Mouse (Mus musculus) CD4-positive helper T cell, adult 2 months (primary cell): Measurements from ENCODE around the gene B3gnt2.

Experiments used
- DNase-seq: peaks from one replicate; pipeline ENCODE4 v3.0.0-alpha.2; 2012; ENCODE audit warnings: low read depth, missing footprints, low spot score

The B3gnt2 gene

DNA sequence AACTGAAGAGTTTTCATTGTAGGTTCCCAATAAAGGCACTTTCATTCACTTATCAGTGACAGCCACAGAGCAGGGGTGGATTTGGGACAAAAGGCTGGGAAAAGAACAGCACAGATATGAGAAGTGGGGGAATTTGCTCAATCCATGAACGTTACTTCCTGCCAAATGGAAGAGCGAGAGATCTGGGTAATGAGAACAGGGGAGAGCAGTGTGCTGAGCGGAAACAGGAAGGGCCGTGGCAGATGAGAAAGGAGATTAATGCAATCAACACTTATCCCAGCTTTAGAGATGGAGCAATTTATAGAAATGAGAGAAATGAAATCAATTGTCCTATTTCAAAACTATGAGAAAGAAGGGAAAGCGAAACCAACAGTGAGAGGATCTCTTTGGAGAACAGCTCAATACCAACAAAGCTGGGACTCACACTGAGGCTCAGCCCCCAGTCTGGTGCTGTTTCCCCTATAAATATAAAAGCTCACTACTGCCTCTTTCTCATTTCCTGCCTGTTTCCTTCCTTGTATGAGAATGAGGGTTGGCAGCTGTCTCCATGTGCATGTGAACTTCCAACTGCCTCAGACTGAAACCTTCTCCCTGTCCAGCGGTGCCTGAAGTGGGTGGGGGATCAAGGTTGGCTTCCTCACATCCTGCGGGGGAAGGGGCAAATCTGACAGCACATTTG lies 11.0 kb upstream of the B3gnt2 start:
- DNase-seq, result peak; percentile 59

DNA sequence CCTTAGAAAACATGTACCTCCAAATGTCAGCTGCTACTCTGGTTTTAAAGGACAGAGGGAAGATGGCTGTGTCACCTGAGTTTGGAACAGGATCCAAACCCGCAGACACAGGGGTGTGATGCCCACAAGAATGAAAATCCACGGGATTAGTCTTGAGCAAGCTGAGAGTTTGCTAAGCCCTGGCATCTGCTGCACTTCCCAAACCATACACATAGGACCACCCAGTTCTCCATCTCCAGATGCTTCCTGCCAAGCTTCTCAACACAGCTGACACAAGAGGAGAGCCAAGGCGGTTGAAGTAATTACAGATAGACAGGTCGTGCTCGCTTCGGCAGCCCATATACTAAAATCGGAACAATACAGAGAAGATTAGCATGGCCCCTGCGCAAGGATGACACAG lies 7.8 kb upstream of the B3gnt2 start:
- no peak for DNase-seq

DNA sequence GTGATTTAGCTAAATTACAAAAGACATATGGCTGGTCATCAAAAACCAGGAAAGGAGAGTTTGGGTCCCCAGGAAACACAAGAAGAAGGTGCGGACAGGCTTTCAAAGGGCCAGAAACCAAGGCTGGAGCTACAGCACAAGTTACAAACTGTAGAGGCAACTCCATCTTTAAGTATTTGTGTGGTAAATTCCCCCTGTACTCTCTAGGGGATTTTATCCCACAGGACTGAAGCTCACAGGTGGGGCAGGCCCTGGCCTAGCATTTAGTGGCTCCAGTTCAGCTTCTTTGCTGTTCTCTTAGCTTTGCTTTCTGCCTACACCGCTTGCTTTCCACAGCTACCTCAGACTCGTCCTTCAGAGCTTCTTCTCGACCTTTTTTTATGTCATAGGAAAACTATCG lies 6.9 kb upstream of the B3gnt2 start:
- DNase-seq, result no peak

DNA sequence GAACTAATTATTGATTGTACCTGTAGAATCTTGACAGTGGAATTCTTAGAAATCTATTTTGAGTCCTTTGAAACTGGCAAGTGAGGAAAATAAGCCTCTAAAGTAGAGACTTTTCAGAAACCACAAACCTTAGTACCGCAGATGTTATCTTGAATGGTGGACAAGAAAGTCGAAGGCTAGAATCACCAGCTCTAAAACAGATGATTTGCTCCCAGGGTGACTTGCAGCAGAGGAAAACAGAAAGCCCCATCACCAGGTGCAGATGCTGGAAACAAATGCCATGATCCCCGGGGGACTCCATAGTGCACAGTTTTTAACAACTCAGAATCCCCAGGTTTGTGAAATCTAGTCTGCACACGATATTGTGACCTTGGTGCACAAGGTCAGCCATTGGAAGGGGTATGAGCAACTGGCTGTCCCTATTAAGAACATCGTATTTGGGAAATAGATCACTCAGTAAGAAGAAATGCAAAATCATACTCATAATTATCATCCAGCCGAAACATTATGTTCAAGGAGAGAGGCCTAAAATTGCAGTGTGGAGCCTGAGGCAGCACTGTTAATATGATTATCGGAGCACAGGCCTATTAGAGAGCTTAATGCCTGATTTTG lies 5.0 kb upstream of the B3gnt2 start:
- peak; percentile 46 for DNase-seq

DNA sequence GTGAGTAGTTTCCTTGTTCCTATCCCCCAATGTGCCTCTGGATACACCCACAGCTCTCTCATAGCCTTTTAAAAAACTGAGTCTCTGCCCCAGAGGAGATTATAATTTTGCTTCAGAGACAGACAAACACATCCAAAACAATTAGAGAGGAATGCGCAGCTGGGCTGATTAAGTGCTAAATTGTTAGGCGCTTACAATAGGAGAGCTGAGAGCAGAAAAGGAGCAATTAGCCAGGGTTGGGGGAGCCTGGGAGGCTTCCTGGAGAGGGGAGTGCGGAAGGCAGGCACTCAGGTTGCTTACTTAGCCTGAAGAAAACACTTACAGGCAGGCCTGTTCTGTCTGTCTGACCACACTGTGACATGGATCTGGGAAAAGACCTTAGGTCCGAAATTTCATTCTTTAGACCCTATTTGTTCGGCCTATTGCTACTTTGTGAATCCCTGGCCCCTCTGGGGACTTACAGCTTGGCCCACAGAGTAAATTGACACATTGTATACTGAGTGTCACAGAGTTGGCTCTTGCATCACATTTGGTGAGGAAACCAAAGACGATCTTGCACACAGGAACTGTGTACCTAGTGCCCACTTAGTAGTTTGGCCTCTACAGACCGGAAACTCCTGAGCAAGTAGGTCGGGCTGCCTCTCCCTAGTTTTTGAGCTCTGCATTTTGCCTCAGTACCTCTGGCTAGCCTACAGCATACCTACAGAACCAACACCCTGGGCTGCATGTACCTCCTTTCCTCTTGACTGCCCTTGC lies 3.7 kb upstream of the B3gnt2 start:
- DNase-seq, result no peak

DNA sequence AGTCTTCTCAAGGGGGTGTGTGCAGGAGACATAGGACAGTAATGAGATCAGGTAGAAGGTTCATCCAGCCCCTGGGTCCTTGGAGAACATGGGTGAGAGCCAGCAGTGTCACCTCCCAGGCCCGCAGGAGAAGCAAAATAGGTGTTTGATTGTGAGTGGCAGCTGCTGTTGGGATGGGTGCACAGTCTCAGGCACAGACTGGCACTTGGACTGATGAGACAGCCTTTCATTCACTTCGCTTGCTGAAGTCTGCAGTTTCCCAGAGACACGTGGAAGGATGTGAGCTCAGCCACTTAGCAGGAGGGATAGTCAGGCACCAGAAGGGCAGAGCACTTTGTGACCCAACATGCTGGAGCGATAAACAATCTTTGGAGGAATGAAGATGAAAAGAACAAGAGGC lies 2.8 kb upstream of the B3gnt2 start:
- no peak for DNase-seq

DNA sequence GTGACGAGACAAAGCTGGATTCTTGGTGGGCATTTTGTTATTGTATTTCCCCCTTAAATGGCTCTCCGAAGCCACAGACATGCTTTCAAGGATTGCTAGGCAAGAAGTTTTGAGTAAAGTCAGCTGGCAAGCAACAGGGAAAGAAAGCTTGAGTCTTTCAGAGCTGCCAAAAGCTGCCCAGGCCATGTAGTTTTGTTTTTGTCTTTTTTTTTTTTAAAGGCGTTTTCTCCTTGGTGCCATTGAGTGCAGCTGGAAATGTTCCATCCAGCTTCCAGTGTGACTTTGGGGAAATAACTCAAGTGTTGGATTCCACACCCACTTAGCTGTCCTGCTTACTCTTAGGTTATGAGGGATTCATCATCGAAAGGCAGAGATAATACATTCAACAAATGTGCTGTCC lies 554 bp upstream of the B3gnt2 start:
- no peak for DNase-seq

DNA sequence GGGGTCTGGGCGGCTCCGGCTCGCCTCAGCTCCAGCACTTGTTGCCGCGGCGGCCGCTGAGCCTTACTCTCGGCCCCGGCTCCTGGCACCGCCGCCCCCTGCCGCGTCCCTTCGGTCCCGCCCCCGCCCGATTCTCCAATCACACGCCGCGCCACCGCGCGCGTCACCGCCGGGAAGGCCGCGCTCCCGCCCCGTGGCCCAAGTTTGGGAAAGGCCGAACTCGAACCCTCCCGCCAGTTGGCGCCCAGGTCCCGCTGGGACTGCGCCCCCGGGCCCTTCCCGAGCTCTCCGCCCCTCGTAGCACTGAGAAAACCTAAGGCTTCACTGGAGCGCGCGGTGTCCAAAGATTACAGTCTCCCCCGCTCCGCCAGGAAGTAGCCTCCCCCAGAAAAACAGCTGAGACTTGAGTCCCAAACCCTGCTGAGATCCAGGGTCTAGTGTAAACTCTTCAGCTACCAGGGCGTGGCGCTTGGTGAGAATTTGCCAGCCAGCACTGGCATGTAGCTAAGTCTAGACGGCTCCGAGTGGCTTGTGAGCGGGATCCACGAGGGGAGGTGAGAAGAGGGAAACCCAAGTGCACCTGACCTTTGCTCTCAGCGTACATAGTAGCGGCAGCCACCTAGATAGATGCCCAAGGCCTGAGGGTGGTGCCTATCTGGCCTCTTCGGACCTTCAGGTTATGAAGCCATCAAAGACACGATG lies 977 bp downstream of the B3gnt2 start:
- peak; percentile 91 for DNase-seq

DNA sequence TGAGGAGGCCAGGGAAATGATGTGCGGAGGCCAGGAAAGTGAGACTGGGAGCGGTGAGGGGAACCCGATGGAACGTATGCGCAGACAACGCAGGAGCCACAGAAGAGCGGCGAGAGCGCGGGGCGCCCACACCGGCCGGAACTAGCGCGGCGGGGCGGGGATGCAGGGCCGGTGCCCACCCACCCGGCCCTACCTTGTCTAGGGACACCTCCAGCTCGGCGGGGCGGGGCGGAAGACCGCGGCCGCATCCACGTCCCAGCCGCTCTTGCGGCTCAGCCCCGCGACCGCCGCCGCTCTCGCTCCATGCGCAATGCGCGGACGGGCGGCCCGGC lies 1.5 kb downstream of the B3gnt2 start:
- no peak for DNase-seq

DNA sequence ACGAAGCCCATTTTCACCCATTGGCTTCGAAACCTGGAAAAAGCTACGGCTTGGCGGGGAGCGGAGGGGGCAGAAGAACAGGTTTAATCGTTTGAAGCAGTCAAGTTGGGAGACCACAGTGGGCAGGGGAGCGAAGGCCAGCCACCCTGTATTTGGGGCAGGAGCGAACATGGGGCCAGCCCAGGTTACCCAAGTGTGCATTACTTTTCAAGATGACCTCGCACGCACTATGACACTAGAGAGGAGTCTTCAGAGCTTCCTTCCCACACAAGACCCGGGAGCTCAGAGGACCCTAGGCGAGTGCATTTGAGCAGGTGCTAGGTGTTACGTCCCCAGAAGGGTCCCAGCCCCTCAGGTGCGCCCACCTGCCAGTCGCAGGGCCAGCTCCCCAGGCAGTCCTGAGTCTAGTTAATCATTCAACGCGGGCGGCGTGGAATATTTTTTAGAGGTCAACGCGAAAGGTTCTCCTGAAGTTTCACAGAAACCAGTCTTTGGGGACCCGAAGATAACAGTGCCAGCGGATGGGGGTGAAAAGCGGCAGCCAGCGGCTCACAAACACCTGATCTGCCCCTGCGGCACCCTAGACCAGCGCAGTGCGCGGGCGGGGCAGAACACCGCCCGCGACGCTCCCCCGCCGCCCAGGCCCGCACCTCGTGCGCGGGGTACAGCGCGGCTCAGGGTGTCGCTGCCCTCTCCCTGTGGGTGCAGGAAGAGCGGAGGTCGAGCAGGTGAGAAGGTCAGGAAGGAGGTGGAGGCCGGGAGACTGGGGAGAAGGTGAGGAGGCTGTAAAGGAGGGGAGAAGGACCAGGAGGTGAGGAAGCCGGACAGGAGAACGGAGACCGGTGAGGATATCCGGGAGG lies 2.1 kb downstream of the B3gnt2 start:
- DNase-seq, result peak; percentile 76

DNA sequence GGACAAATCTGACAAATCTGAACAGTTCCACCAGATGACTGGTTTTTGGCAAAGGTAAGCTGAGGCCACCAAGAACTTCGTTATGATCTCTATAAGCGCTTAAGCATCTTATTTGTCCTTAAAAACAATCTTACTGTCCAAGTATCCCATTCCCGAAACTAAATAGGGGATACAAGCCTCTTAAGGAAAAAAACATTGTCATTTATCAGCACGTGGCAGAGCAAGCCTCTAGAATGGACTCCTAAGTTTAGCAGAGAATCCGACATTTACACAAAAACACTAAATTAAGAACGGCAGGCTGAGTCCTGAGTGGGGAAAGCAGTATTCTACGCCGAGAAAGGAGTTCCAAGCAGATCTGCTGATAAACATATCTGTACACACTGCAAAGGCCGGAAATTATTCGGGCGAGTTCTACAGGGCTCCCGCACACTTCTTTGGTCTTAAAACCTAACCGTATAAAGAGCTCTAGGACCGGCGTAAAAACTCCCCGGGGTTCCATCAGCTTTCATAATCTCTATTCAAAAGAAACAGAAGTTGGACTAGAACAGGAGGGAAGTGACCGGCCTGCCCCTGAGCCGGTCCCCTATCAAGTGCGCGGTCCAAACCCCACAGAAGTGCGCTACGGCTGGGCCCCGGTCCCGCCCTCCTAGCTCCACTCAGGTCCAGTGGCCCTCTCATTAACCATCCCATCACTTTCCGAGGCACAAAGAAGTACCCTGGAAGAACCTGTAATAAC lies 2.9 kb downstream of the B3gnt2 start:
- peak; percentile 55 for DNase-seq

DNA sequence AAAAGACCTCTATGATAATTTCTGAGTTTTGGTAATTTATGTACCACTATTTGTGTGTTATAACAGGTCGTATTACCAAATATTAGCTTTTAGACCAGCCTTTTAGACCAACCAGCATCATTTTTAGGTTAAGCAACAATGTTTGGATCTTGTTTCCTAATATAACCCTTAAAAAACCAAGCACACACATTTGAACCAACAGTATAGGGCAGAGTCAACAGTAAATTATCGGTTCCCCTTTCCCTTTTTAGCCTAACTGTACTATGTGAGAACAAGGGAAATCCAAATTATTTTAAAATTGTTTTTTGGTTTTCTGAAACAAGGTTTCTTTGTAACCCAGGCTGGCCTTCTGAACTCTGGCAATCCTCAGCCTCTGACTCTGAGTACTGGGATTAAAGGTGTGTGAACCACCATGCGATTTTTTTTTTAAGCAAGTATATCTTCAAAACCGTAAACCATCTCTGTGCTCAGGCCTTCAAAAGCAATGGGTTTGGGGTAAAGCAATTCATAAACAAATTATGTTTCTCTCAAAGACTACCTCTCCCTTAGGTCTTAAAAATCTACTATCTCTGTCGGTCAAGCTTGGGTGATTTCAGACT lies 3.6 kb downstream of the B3gnt2 start:
- no peak for DNase-seq

DNA sequence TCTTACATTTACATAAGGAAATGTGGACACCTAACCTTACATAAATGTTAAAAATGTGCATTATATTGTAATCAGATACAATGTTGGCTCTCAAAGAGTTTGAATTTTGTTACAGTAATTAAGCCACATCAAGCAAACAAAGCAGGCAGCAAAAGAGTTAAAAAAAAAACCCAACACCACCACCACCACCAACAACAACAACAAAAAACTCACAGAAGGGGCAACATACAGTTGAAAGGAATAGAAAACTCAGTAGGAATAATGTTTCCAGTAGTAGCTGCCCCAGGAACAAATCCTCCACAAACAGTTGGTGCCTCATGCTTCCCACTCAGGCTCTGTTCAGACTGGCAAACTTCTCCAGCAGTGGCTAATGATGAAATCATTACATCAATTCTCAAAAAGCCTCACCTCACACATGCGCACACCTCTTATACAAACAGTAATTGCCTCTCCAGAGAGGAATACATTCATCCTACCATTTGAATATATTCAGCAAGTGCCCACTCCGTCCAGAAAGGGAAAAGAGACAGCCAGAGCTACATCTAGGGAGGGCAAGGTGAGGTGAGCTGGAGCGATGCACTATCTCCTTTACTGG lies 4.3 kb downstream of the B3gnt2 start:
- DNase-seq, result peak; percentile 28

DNA sequence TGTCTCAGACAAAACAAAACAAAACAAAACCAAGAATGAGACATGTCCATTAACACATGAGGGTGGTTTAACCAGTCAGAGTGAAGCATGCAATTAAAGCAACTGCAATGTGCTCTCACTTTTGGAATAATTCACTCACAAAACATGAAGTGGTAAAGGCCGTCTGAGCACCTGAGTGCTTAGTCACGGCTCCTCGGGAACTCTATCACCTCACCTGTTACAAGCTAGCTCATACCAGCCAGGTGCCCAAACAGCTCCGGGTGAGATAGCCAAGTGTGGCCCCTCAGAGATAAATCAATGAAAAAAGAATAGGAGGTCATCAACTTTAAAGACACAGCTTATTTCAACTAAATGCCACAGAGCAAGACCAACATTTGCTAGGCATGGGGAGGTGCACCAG lies 6.2 kb downstream of the B3gnt2 start:
- no peak for DNase-seq

DNA sequence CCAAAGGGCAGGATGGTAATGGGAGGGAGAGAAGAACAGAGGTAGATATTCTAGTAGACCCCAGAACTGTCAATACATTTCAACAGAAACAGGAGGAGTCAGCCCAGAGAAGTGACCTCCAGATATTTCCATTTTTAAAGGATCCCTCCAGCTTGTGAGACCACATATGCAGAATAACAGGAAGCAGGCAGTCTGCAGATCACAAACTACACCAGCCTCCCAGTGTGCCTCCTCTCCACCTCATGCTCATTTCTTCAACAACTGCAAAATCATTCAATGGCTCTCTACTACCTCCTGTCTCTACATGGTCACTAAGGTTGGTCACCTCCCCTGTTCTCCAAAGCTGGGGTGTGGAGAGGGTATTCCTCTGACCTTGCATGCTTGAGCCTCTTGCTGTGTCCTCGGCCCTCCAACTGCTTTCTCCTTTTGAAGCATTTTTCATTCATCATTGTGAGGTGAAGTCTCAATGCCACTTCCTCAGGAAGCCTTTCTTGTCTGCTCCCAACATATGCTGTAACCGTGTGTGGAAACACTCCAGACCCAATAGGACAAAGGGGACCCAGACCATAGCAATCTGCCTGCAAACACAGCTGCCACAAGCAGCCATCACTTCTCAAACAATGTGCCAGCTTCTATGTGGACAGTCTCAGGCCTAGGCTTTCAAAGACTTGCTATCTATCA lies 7.1 kb downstream of the B3gnt2 start:
- peak; percentile 65 for DNase-seq

DNA sequence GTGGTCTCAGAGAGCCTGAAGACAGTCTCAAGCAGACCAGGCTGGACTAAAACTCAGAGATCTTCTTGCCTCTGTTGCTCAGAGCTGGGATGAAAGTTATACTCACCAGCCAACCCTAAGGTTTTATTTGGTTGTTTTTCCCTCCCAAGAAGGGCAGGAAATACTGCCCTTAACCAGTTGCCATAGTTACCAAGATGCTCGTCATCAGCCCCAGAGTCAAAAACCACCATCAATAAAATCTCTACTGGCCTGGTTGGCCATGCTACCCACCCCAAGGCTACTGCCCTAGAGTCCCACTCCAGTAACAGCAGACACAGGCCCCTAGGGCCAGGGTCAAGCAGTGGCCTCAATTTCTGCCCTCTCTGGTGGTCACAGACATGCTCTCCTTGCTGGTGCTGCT lies 8.3 kb downstream of the B3gnt2 start:
- DNase-seq, result peak; percentile 82

DNA sequence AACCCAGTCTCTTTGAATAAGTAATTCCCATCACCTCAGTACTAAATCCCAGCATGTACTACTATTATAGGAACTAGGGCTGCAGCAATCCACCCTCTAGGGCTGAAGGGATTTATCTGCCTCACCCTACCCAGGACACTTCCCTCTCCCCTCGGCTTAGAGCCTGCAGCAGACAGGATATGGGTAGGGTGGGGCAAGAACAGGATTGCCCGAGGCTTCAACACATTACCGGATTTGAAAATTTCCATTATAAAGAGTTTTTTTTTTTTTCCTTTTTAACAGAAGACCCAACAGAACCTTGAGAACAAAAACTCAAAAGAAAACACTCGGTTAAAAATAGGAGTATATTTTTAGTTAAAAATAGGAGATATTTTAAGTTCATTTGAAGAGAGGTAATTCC lies 9.3 kb downstream of the B3gnt2 start:
- DNase-seq, result peak; percentile 68

DNA sequence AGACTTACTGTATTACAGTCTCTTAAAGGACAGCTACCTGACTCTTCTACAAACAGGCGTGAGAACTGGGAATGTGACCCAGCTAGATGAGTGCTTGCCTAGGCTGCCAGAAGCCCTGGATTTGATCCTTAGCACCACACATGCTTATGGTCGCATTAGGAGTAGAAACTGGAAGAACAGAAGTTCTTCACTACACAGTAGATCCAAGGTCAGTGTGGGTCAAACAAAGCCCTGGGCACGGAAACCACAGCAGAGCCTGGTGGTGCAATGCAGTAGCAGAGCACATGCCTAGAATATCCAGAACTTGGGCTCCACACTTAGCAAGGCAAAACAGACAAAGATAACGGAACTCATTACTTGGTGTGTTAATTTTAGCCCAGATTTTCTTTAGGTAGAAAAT lies 10.7 kb downstream of the B3gnt2 start:
- no peak for DNase-seq

DNA sequence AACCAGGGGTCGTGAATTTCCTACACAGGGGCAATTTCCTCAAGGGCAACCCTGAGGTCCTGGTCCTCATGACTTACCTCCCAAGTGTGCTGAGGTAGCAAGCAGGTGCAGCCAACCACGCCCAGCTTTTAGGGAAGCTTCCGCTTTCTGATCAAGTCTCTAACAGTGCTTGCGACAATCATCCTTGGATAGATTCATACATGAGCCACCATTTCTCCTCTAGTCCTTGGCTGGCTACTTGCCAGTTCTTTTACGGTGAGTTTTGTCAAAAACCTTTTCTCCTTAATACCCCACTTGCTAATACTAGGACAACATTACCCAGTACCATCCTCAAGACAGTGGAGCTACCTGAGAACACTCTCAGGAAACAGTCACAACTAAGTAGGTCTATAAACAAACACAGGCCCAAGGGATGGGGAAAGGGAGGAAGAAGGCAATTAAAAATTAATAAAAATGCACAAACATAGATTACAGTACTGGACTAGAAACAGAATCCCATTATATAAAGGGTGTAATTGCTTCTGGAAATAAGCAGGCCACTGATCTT lies 12.0 kb downstream of the B3gnt2 start:
- DNase-seq, result peak; percentile 60
